Mouse (Mus musculus) urinary bladder, postnatal 14 days (tissue): Measurements from ENCODE around the gene Dpy19l3.

Source experiments
- DNase-seq: peaks from one replicate; pipeline ENCODE4 v3.0.0; 2021; ENCODE audit warnings: low spot score

Dpy19l3 gene

DNA sequence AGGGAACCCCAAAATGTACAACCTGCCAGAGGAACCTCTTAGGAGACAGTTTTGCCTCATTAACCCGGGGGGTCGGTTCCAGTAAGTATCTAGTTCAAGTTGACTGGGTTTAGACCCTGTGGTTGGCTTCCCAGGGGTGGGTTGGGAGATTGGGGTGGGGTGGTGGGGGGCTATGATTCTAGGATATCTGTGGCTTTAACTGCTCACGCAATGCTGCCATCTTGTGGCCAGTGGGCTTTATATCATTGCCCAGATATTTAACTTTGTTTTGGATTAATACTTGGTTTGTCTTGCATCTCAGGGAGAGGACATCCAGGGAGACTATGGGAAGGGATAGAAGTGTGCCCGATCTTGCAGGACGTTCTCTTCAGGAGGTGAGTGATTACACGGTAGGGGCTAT, 118.0 kb downstream of the Dpy19l3 start:
- peak; percentile 14 for DNase-seq
